Mouse (Mus musculus) MEL (cell line): ENCODE data around the gene Shb. TPM values are rescaled to one million over a fixed set of nuclear protein-coding genes. Genes with fewer than 3 reads are reported as not detected.

Source experiments
- DNase-seq: peaks from one replicate; pipeline ENCODE4 v3.0.0; 2011; ENCODE audit warnings: low read depth, low spot score
- H3K27ac ChIP-seq: 2 replicates; pipeline ENCODE4 v1.5.1; 2012; ENCODE audit warnings: low read depth, mild to moderate bottlenecking, control low read depth, low read length, moderate library complexity; ENCODE audit not compliant: control insufficient read depth
- H3K27me3 ChIP-seq, 2 experiments: fragments of 150-350 bp in 1 of 2; sonication (generic) in 1 of 2; 2 replicates each; pipeline ENCODE4 v1.6.1; 2012; ENCODE audit warnings: low read length in 2 of 2, mild to moderate bottlenecking in 2 of 2, improper control_type of control experiment in 1 of 2, moderate library complexity in 1 of 2; ENCODE audit not compliant: insufficient read depth in 2 of 2, control insufficient read depth in 1 of 2
- H3K36me3 ChIP-seq, 2 experiments: 2 replicates each; pipeline ENCODE4 v1.6.1; 2012 to 2014; ENCODE audit warnings: low read length in 2 of 2, improper control_type of control experiment in 1 of 2, inconsistent platforms in 1 of 2, mild to moderate bottlenecking in 1 of 2; ENCODE audit not compliant: insufficient read depth in 2 of 2, control insufficient read depth in 1 of 2
- H3K4me1 ChIP-seq, 2 experiments: fragments of 150-350 bp in 1 of 2; sonication (generic) in 1 of 2; 2 replicates each; pipeline ENCODE4 v1.6.1; 2012; ENCODE audit warnings: low read length in 2 of 2, improper control_type of control experiment in 1 of 2, mild to moderate bottlenecking in 1 of 2; ENCODE audit not compliant: insufficient read depth in 2 of 2, control insufficient read depth in 1 of 2
- H3K4me3 ChIP-seq, 2 experiments: fragments of 150-350 bp in 1 of 2; sonication (generic) in 1 of 2; 2 replicates each; pipeline ENCODE4 v1.5.1; 2012; ENCODE audit warnings: low read depth in 2 of 2, low read length in 2 of 2, mild to moderate bottlenecking in 2 of 2, moderate library complexity in 2 of 2, control low read depth in 1 of 2, improper control_type of control experiment in 1 of 2; ENCODE audit not compliant: control insufficient read depth in 1 of 2, insufficient read depth in 1 of 2
- H3K79me2 ChIP-seq: 2 replicates; pipeline ENCODE4 v1.6.1; 2012; ENCODE audit warnings: mild to moderate bottlenecking, low read length, moderate library complexity; ENCODE audit not compliant: control insufficient read depth, poor library complexity, insufficient read depth
- H3K9ac ChIP-seq: 2 replicates; pipeline ENCODE4 v1.6.1; 2012; ENCODE audit warnings: low read depth, mild to moderate bottlenecking, control low read depth, low read length, moderate library complexity; ENCODE audit not compliant: control insufficient read depth, poor library complexity, severe bottlenecking
- H3K9me3 ChIP-seq: fragments of 150-350 bp; sonication (generic); replicated peaks from 2 replicates; pipeline ENCODE4 v1.6.1; 2012; ENCODE audit warnings: mild to moderate bottlenecking, low read length, improper control_type of control experiment, moderate library complexity; ENCODE audit not compliant: insufficient read depth
- CHD2 ChIP-seq: IDR thresholded peaks from 2 replicates; pipeline ENCODE4 v1.6.1; 2011; ENCODE audit warnings: low read length, improper control_type of control experiment
- E2F4 ChIP-seq: IDR thresholded peaks from 2 replicates; pipeline ENCODE4 v1.6.1; 2011; ENCODE audit warnings: low read depth, low read length, improper control_type of control experiment, borderline replicate concordance
- ELF1 ChIP-seq: IDR thresholded peaks from 2 replicates; pipeline ENCODE4 v1.6.1; 2014; ENCODE audit warnings: low read depth, mild to moderate bottlenecking, inconsistent platforms, low read length, improper control_type of control experiment, moderate library complexity
- JUND ChIP-seq: IDR thresholded peaks from 2 replicates; pipeline ENCODE4 v1.6.1; 2011; ENCODE audit warnings: low read depth, mild to moderate bottlenecking, improper control_type of control experiment, low read length
- KAT2A ChIP-seq: conservative IDR thresholded peaks from 2 replicates; pipeline ENCODE4 v1.6.1; 2012; ENCODE audit warnings: low read depth, low read length, improper control_type of control experiment, inconsistent platforms
- MAX ChIP-seq: IDR thresholded peaks from 2 replicates; pipeline ENCODE4 v1.6.1; 2011; ENCODE audit warnings: low read length, improper control_type of control experiment
- MAZ ChIP-seq: IDR thresholded peaks from 2 replicates; pipeline ENCODE4 v1.6.1; 2012; ENCODE audit warnings: low read depth, mild to moderate bottlenecking, inconsistent platforms, low read length, improper control_type of control experiment
- MEF2A ChIP-seq: IDR thresholded peaks from 2 replicates; pipeline ENCODE4 v1.6.1; 2014; ENCODE audit warnings: low read depth, mild to moderate bottlenecking, inconsistent platforms, low read length, improper control_type of control experiment; ENCODE audit not compliant: poor library complexity, insufficient replicate concordance, severe bottlenecking; ENCODE audit errors: extremely low read depth
- MXI1 ChIP-seq: IDR thresholded peaks from 2 replicates; pipeline ENCODE4 v1.6.1; 2011; ENCODE audit warnings: mild to moderate bottlenecking, low read depth, low read length, improper control_type of control experiment
- MYC ChIP-seq: IDR thresholded peaks from 2 replicates; pipeline ENCODE4 v1.6.1; 2011; ENCODE audit warnings: low read depth, mild to moderate bottlenecking, low read length, improper control_type of control experiment, moderate library complexity
- NELFE ChIP-seq: IDR thresholded peaks from 2 replicates; pipeline ENCODE4 v1.6.1; 2011; ENCODE audit warnings: low read depth, low read length, improper control_type of control experiment
- POLR2A ChIP-seq, 2 experiments: IDR thresholded peaks; 2 replicates each; pipeline ENCODE4 v1.6.1; 2011 to 2012; ENCODE audit warnings: low read length in 2 of 2, mild to moderate bottlenecking in 2 of 2, control low read depth in 1 of 2, improper control_type of control experiment in 1 of 2, low read depth in 1 of 2, moderate library complexity in 1 of 2; ENCODE audit not compliant: control insufficient read depth in 1 of 2, insufficient read depth in 1 of 2, poor library complexity in 1 of 2
- POLR2AphosphoS2 ChIP-seq: IDR thresholded peaks from 2 replicates; pipeline ENCODE4 v1.6.1; 2011; ENCODE audit warnings: low read length, improper control_type of control experiment
- RAD21 ChIP-seq: IDR thresholded peaks from 2 replicates; pipeline ENCODE4 v1.6.1; 2011; ENCODE audit warnings: mild to moderate bottlenecking, low read depth, low read length, improper control_type of control experiment
- RCOR1 ChIP-seq: IDR thresholded peaks from 2 replicates; pipeline ENCODE4 v1.6.1; 2012; ENCODE audit warnings: low read depth, mild to moderate bottlenecking, inconsistent platforms, low read length, improper control_type of control experiment
- TAL1 ChIP-seq: IDR thresholded peaks from 2 replicates; pipeline ENCODE4 v1.6.1; 2012; ENCODE audit warnings: mild to moderate bottlenecking, inconsistent platforms, low read length, moderate library complexity, mixed read lengths
- UBTF ChIP-seq: IDR thresholded peaks from 2 replicates; pipeline ENCODE4 v1.6.1; 2012; ENCODE audit warnings: low read depth, mild to moderate bottlenecking, inconsistent platforms, low read length, improper control_type of control experiment, moderate library complexity, borderline replicate concordance; ENCODE audit not compliant: insufficient read depth
- USF1 ChIP-seq: IDR thresholded peaks from 2 replicates; pipeline ENCODE4 v1.6.1; 2014; ENCODE audit warnings: low read depth, mild to moderate bottlenecking, inconsistent platforms, low read length, improper control_type of control experiment, moderate library complexity
- ZC3H11A ChIP-seq: IDR thresholded peaks from 2 replicates; pipeline ENCODE4 v1.6.1; 2012; ENCODE audit warnings: low read depth, mild to moderate bottlenecking, inconsistent platforms, low read length, improper control_type of control experiment
- ZKSCAN1 ChIP-seq: IDR thresholded peaks from 2 replicates; pipeline ENCODE4 v1.6.1; 2012; ENCODE audit warnings: low read depth, mild to moderate bottlenecking, inconsistent platforms, low read length, improper control_type of control experiment, moderate library complexity
- ZMIZ1 ChIP-seq: IDR thresholded peaks from 2 replicates; pipeline ENCODE4 v1.6.1; 2012; ENCODE audit warnings: low read depth, mild to moderate bottlenecking, inconsistent platforms, low read length, improper control_type of control experiment, moderate library complexity
- polyA plus RNA-seq, 2 experiments: library from polyadenylated mRNA; stranded (reverse) in 1 of 2; unstranded in 1 of 2; fragments of >175 nt in 1 of 2; fragments of >200 nt in 1 of 2; gene quantifications; 2 replicates each; pipeline versions ENCODE4 v1.2.1 to v1.2.4; 2012; ENCODE audit warnings: low replicate concordance in 2 of 2, low read depth in 1 of 2; ENCODE audit not compliant: insufficient read length in 2 of 2, insufficient read depth in 1 of 2, missing spikeins in 1 of 2
- total RNA-seq: library from RNA; depleted of rRNA; stranded (reverse); fragments of 300-350 nt; gene quantifications from 2 replicates; pipeline ENCODE4 v1.2.3, GENCODE M21; 2012

The Shb gene
- total and polyA plus RNA-seq, 3 experiments = 5.2 to 13.9 TPM; not detected in 1

DNA sequence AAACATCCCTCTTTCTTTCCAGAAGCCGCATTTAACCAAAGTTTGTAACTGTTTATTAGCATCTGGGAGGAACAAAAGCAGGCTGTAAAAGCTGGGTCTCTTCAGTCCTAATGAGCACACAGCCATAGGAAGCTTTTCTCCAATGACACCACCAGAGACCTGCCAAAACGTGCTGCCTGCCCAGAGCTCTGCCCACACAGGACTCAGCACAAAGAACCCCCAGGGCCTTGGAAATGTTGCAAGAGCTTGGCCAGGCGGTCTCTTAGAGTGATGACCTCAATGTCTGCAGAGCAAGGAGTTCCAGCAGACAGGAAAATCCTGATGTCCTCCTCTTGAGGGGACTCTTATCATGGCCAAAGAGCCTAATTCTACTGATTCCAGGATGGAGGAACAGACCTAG, 28.5 kb downstream of the Shb start:
- no peak for TF ChIP-seq UBTF
- no peak for TF ChIP-seq TAL1
- TF ChIP-seq ZC3H11A = no peak
- no peak for TF ChIP-seq CHD2
- no peak for TF ChIP-seq MAZ
- TF ChIP-seq MYC = no peak
- no peak for TF ChIP-seq ZKSCAN1
- no peak for TF ChIP-seq KAT2A
- no peak for TF ChIP-seq ELF1
- no peak for TF ChIP-seq JUND
- no peak for TF ChIP-seq POLR2AphosphoS2
- TF ChIP-seq POLR2A (IDR thresholded peaks at IDR 0.05; ENCODE audit: control insufficient read depth in 1 of 2, insufficient read depth in 1 of 2, low read depth in 1 of 2, low read length in 2 of 2, poor library complexity in 1 of 2) = no peak
- TF ChIP-seq RAD21 = no peak
- no peak for TF ChIP-seq USF1
- no peak for TF ChIP-seq E2F4
- no peak for TF ChIP-seq NELFE
- TF ChIP-seq MEF2A = no peak
- TF ChIP-seq ZMIZ1 = no peak
- TF ChIP-seq MXI1 = no peak
- TF ChIP-seq MAX = no peak
- Histone ChIP-seq H3K36me3 (no peaks in the 10 kb centered on the region), H3K9me3 (no peaks in the 10 kb centered on the region)

DNA sequence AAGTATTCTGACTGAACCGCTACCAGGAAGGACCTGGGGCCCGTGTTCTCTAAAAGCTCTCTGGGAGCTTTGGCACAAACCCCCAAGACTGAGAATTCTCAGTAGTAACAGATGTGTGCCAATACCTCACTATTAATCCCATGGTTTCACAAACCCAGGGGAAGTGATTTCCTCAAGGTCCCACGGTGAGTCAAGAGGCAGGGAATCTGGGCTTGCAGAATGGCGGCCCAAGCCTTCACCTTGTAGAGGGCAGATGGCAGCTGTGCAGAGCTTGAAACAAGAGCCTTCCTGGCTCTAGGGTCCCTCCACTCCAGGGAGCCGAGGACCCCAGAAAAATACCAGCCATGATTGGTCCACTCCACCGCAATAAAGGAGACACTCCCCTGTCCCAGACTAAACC, 28.9 kb downstream of the Shb start:
- H3K27me3 ChIP-seq = no peaks in the 10 kb centered on the region
- no peaks in the 10 kb centered on the region for H3K36me3 ChIP-seq
- no peak for TF ChIP-seq RCOR1
- no peaks in the 10 kb centered on the region for H3K79me2 ChIP-seq
- H3K9me3 ChIP-seq = no peaks in the 10 kb centered on the region
- no peak overlapping the region for H3K4me3 ChIP-seq
- no peak for DNase-seq
- no peak overlapping the region for H3K9ac ChIP-seq
- H3K4me1 ChIP-seq = no peaks in the 10 kb centered on the region
- no peak overlapping the region for H3K27ac ChIP-seq

More for the DNA sequence above, 28.5 kb downstream of the Shb start:
- Histone ChIP-seq H3K27ac (no peak overlapping the region), H3K4me1 (no peaks in the 10 kb centered on the region), H3K27me3 (no peaks in the 10 kb centered on the region), H3K9ac (no peak overlapping the region), H3K79me2 (no peaks in the 10 kb centered on the region), H3K4me3 (no peak overlapping the region)
- DNase-seq = no peak
